Mouse (Mus musculus): ENCODE measurements around the gene Gm2115. TPM values are rescaled to one million over a fixed set of nuclear protein-coding genes. Genes with fewer than 3 reads are reported as not detected.

The Gm2115 gene
- polyA plus RNA-seq, 1 experiment from 2014 or later: 1.4 TPM

Other genes starting within 250 kb of the Gm2115 start
- 88.2 and 90.2 TPM in 2 replicates for gene Arnt2, start 118.8 kb upstream of the Gm2115 start, polyA plus RNA-seq (2015; fragmentation: Nextera tagmentation; extraction: Ambion mirVana)
- gene Fah, start 77.8 kb downstream of the Gm2115 start, polyA plus RNA-seq (2015; fragmentation: Nextera tagmentation; extraction: Ambion mirVana): 11.9 and 13.6 TPM in 2 replicates
- 169 and 179 TPM in 2 replicates for gene Zfand6, start 161.0 kb downstream of the Gm2115 start, polyA plus RNA-seq (2015; fragmentation: Nextera tagmentation; extraction: Ambion mirVana)

Measured in midbrain, embryonic 16.5 days (tissue).